ENCODE assay signal across 8 mouse cellular contexts in genomic region chr13:115089020-115089394, GRCm38 (mm10). TPM values are rescaled to one million over a fixed set of nuclear protein-coding genes. Genes with fewer than 3 reads are reported as not detected.
A peak's percentile ranks its signal among the peaks of the same experiment; 100 is the strongest.
DNase-seq lines count a peak whose midpoint lies in the region; ATAC-seq and TF ChIP-seq lines count a peak whose summit lies in the region.

No protein-coding gene starts in this region.

- no peak for TF ChIP-seq POLR2A in thymus, adult 2 months (IDR thresholded peaks at IDR 0.05; ENCODE audit: control insufficient read depth, extremely low read depth, insufficient read depth, low read length, poor library complexity)

- peaks cover 15% of the 10 kb centered on the region for H3K4me1 ChIP-seq in thymus, adult 2 months (replicated peaks; ENCODE audit: control insufficient read depth, insufficient read depth, low read length)
- H3K4me1 ChIP-seq in liver, embryonic 12.5 days = peaks cover 41% of the 10 kb centered on the region

- ATAC-seq in liver, embryonic 12.5 days = no peak

- no peak for DNase-seq in gastrocnemius, adult 2 months
- no peak for DNase-seq in gastrocnemius, adult 8-10 months (ENCODE audit: low spot score in 2 of 2)
- DNase-seq in thymus, adult 2 months = no peak
- DNase-seq in thymus, postnatal 10 days (ENCODE audit: low spot score in 2 of 2) = no peak
- no peak for DNase-seq in c-Kit-positive CD71-positive TER-119-positive erythroid progenitor cells, embryonic 14.5 days (ENCODE audit: low spot score)
- no peak for DNase-seq in adrenal gland, adult 18-20 months (ENCODE audit: low spot score in 2 of 2)
- DNase-seq in cerebellum, postnatal 4 days (ENCODE audit: low spot score in 2 of 2) = no peak

- peak overlapping the region; percentile 97 for H3K4me2 ChIP-seq in liver, embryonic 12.5 days

- TF ChIP-seq CTCF in gastrocnemius, adult 2 months (IDR thresholded peaks at IDR 0.05) = no peak
- no peak for TF ChIP-seq CTCF in thymus, adult 2 months (IDR thresholded peaks at IDR 0.05; ENCODE audit: borderline replicate concordance, control insufficient read depth, extremely low read depth, insufficient read depth, low read length, poor library complexity)

- 50% methylated on average over 11 of the region's 11 CpGs for WGBS in thymus, adult 2 months
- 40% methylated on average over 11 of the region's 11 CpGs for WGBS in liver, embryonic 12.5 days (ENCODE audit: insufficient replicate concordance)

- no peaks in the 10 kb centered on the region for H3K9me3 ChIP-seq in liver, embryonic 12.5 days (replicated peaks)

- peak overlapping the region; percentile 82 for H3K4me3 ChIP-seq in gastrocnemius, adult 2 months
- peak overlapping the region; percentile 66 for H3K4me3 ChIP-seq in thymus, adult 2 months (ENCODE audit: control insufficient read depth, insufficient read depth, low read length)
- H3K4me3 ChIP-seq in liver, embryonic 12.5 days = peak overlapping the region; percentile 86

- peak overlapping the region; percentile 95 for H3K27ac ChIP-seq in gastrocnemius, adult 2 months
- H3K27ac ChIP-seq in thymus, adult 2 months (ENCODE audit: control insufficient read depth, insufficient read depth, low read length) = no peak overlapping the region
- peak overlapping the region; percentile 98 for H3K27ac ChIP-seq in liver, embryonic 12.5 days

- intact Hi-C loops in gastrocnemius, adult 2 months (cut with DNase I) = loop anchor here (10.0 kb wide), 1 partner anchor 274 kb away; the partner anchor contains the start of gene Mocs2

- H3K27me3 ChIP-seq in thymus, adult 2 months (ENCODE audit: control insufficient read depth, insufficient read depth, low read length) = no peaks in the 10 kb centered on the region
- no peaks in the 10 kb centered on the region for H3K27me3 ChIP-seq in liver, embryonic 12.5 days (replicated peaks)

- H3K36me3 ChIP-seq in thymus, adult 2 months (ENCODE audit: control insufficient read depth, insufficient read depth, low read length) = no peaks in the 10 kb centered on the region
- H3K36me3 ChIP-seq in liver, embryonic 12.5 days = peaks cover 35% of the 10 kb centered on the region

- H3K9ac ChIP-seq in liver, embryonic 12.5 days = peak overlapping the region; percentile 95

RNA-seq across cellular contexts. Expression of gene Pelo, which starts 1.0 kb away (rescaled TPM):
- 10 to 100 TPM; 10.5 to 10.7 TPM for total RNA-seq in gastrocnemius, adult 2 months (2021)
- total RNA-seq in gastrocnemius, adult 8-10 months (2022) = 10 to 100 TPM in 1 of 4 experiments, 1 to 10 TPM in 3; 7.9 to 10.0 (median 9.2) TPM
- 21.1 and 23.0 TPM in 2 replicates for polyA plus RNA-seq in thymus, adult 2 months (2012; rRNA removed)
- polyA plus RNA-seq in liver, embryonic 12.5 days (2016; fragmentation: Nextera tagmentation; extraction: Ambion mirVana) = 4.9 and 6.0 TPM in 2 replicates
- 10 to 100 TPM; 24.2 to 25.5 TPM for total RNA-seq in adrenal gland, adult 18-20 months (2021)

RNA-seq across cellular contexts. Expression of gene Gm49395, which starts 12.7 kb away (rescaled TPM):
- total RNA-seq in gastrocnemius, adult 2 months (2021) = 1 to 10 TPM; 2.6 to 3.3 TPM
- 1 to 10 TPM; 2.0 to 3.2 (median 2.3) TPM for total RNA-seq in gastrocnemius, adult 8-10 months (2022)
- 0.62 and 1.5 TPM in 2 replicates for polyA plus RNA-seq in thymus, adult 2 months (2012; rRNA removed)
- 2.6 and 2.9 TPM in 2 replicates for polyA plus RNA-seq in liver, embryonic 12.5 days (2016; fragmentation: Nextera tagmentation; extraction: Ambion mirVana)
- 1 to 10 TPM; 6.5 to 6.8 TPM for total RNA-seq in adrenal gland, adult 18-20 months (2021)

RNA-seq across cellular contexts. Expression of gene Itga1, which starts 12.8 kb away (rescaled TPM):
- total RNA-seq in gastrocnemius, adult 2 months (2021) = 10 to 100 TPM in 1 of 2 experiments, 1 to 10 TPM in 1; 7.8 to 12.9 TPM
- total RNA-seq in gastrocnemius, adult 8-10 months (2022) = 1 to 10 TPM; 5.5 to 6.9 (median 6.5) TPM
- polyA plus RNA-seq in thymus, adult 2 months (2012; rRNA removed) = 2.0 and 2.2 TPM in 2 replicates
- polyA plus RNA-seq in liver, embryonic 12.5 days (2016; fragmentation: Nextera tagmentation; extraction: Ambion mirVana) = 3.4 and 3.6 TPM in 2 replicates
- 10 to 100 TPM; 26.3 to 27.6 TPM for total RNA-seq in adrenal gland, adult 18-20 months (2021)
